Mouse (Mus musculus): ENCODE measurements around the gene Lrch4. TPM values are rescaled to one million over a fixed set of nuclear protein-coding genes. Genes with fewer than 3 reads are reported as not detected.
A peak's percentile ranks its signal among the peaks of the same experiment; 100 is the strongest.

The Lrch4 gene
- polyA plus RNA-seq, 1 experiment = 131 TPM

GRCm38 (mm10) chr5:137679726-137680125 is 50.8 kb downstream of the Lrch4 start:
- Histone ChIP-seq H3K4me1 (ENCODE audit: control insufficient read depth, insufficient read depth, low read length) (peaks cover 3% of the 10 kb centered on the region; the same call in 1 of the 2 replicates), H3K27ac (ENCODE audit: control insufficient read depth, insufficient read depth, low read depth, low read length) (no peak overlapping the region), H3K36me3 (ENCODE audit: control insufficient read depth, insufficient read depth, low read length) (no peaks in the 10 kb centered on the region), H3K4me3 (ENCODE audit: control insufficient read depth, low read depth, low read length) (no peak overlapping the region), H3K27me3 (ENCODE audit: control insufficient read depth, insufficient read depth, low read length) (no peaks in the 10 kb centered on the region)
- TF ChIP-seq CTCF (IDR thresholded peaks at IDR 0.05; ENCODE audit: control insufficient read depth, insufficient read depth, insufficient replicate concordance, low read depth, low read length) (no peak), POLR2A (IDR thresholded peaks at IDR 0.05; ENCODE audit: control insufficient read depth, low read depth, low read length) (no peak)

GRCm38 (mm10) chr5:137682526-137682925 is 53.6 kb downstream of the Lrch4 start:
- Histone ChIP-seq H3K4me1 (ENCODE audit: control insufficient read depth, insufficient read depth, low read length) (peaks cover 3% of the 10 kb centered on the region; the same call in 1 of the 2 replicates), H3K4me3 (ENCODE audit: control insufficient read depth, low read depth, low read length) (no peak overlapping the region), H3K36me3 (ENCODE audit: control insufficient read depth, insufficient read depth, low read length) (no peaks in the 10 kb centered on the region), H3K27me3 (ENCODE audit: control insufficient read depth, insufficient read depth, low read length) (no peaks in the 10 kb centered on the region), H3K27ac (ENCODE audit: control insufficient read depth, insufficient read depth, low read depth, low read length) (no peak overlapping the region)
- TF ChIP-seq CTCF (IDR thresholded peaks at IDR 0.05; ENCODE audit: control insufficient read depth, insufficient read depth, insufficient replicate concordance, low read depth, low read length) (no peak), POLR2A (IDR thresholded peaks at IDR 0.05; ENCODE audit: control insufficient read depth, low read depth, low read length) (no peak)

- Histone ChIP-seq H3K36me3 (ENCODE audit: control insufficient read depth, insufficient read depth, low read length) (no peaks in the 10 kb centered on the region), H3K4me1 (ENCODE audit: control insufficient read depth, insufficient read depth, low read length) (peaks cover 3% of the 10 kb centered on the region; the same call in 1 of the 2 replicates), H3K27me3 (ENCODE audit: control insufficient read depth, insufficient read depth, low read length) (no peaks in the 10 kb centered on the region), H3K27ac (ENCODE audit: control insufficient read depth, insufficient read depth, low read depth, low read length) (no peak overlapping the region), H3K4me3 (ENCODE audit: control insufficient read depth, low read depth, low read length) (peak overlapping the region; percentile 88)
- TF ChIP-seq POLR2A (IDR thresholded peaks at IDR 0.05; ENCODE audit: control insufficient read depth, low read depth, low read length) (no peak), CTCF (IDR thresholded peaks at IDR 0.05; ENCODE audit: control insufficient read depth, insufficient read depth, insufficient replicate concordance, low read depth, low read length) (no peak)
These were observed 54.7 kb downstream of the Lrch4 start for GRCm38 (mm10) chr5:137683388-137684293.

GRCm38 (mm10) chr5:137684294-137685123 is 55.6 kb downstream of the Lrch4 start, which contains the start of gene Agfg2:
TSS of gene Agfg2 (minus strand) at chr5:137684726.
- H3K4me3 ChIP-seq (ENCODE audit: control insufficient read depth, low read depth, low read length) = peak within 1 kb of the TSS; percentile 88
- H3K36me3 ChIP-seq (ENCODE audit: control insufficient read depth, insufficient read depth, low read length) = no peaks in the 10 kb centered on the region
- H3K27ac ChIP-seq (ENCODE audit: control insufficient read depth, insufficient read depth, low read depth, low read length) = no peak within 1 kb of the TSS; the same call in 1 of the 2 replicates
- peaks cover 3% of the 10 kb centered on the region; the same call in 1 of the 2 replicates for H3K4me1 ChIP-seq (ENCODE audit: control insufficient read depth, insufficient read depth, low read length)
- no peaks in the 10 kb centered on the region for H3K27me3 ChIP-seq (ENCODE audit: control insufficient read depth, insufficient read depth, low read length)
- no peak for TF ChIP-seq CTCF (IDR thresholded peaks at IDR 0.05; ENCODE audit: control insufficient read depth, insufficient read depth, insufficient replicate concordance, low read depth, low read length)
- peak; percentile 54 for TF ChIP-seq POLR2A (IDR thresholded peaks at IDR 0.05; ENCODE audit: control insufficient read depth, low read depth, low read length)

DNA sequence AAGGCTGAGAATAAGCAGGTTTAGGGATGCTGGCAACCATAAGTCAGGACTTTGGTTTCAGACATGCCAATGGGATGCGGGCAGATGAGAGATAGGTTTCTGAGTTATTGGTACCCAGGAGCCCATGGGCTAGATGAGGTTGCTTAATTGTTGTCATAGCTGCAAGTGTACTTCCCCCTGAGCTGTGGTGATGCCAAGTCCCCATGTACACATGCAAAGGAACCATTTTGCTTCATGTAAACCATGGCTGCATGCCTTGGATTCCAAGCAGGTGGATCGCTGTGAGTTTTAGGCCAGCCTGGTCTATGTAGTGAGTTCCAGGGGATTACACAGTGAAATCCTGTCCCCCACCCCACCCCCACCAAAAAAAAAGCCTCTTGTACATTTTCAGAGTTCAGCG is 56.7 kb downstream of the Lrch4 start:
- H3K4me1 ChIP-seq (ENCODE audit: control insufficient read depth, insufficient read depth, low read length) = peaks cover 3% of the 10 kb centered on the region; the same call in 1 of the 2 replicates
- H3K4me3 ChIP-seq (ENCODE audit: control insufficient read depth, low read depth, low read length) = no peak overlapping the region
- no peaks in the 10 kb centered on the region for H3K36me3 ChIP-seq (ENCODE audit: control insufficient read depth, insufficient read depth, low read length)
- no peak overlapping the region for H3K27ac ChIP-seq (ENCODE audit: control insufficient read depth, insufficient read depth, low read depth, low read length)
- TF ChIP-seq CTCF (IDR thresholded peaks at IDR 0.05; ENCODE audit: control insufficient read depth, insufficient read depth, insufficient replicate concordance, low read depth, low read length) (no peak), POLR2A (IDR thresholded peaks at IDR 0.05; ENCODE audit: control insufficient read depth, low read depth, low read length) (no peak)
- H3K27me3 ChIP-seq (ENCODE audit: control insufficient read depth, insufficient read depth, low read length) = no peaks in the 10 kb centered on the region

GRCm38 (mm10) chr5:137686127-137686790 is 57.3 kb downstream of the Lrch4 start:
- Histone ChIP-seq H3K27me3 (ENCODE audit: control insufficient read depth, insufficient read depth, low read length) (no peaks in the 10 kb centered on the region), H3K36me3 (ENCODE audit: control insufficient read depth, insufficient read depth, low read length) (no peaks in the 10 kb centered on the region), H3K27ac (ENCODE audit: control insufficient read depth, insufficient read depth, low read depth, low read length) (no peak overlapping the region), H3K4me1 (ENCODE audit: control insufficient read depth, insufficient read depth, low read length) (peaks cover 3% of the 10 kb centered on the region; the same call in 1 of the 2 replicates), H3K4me3 (ENCODE audit: control insufficient read depth, low read depth, low read length) (no peak overlapping the region)
- TF ChIP-seq CTCF (IDR thresholded peaks at IDR 0.05; ENCODE audit: control insufficient read depth, insufficient read depth, insufficient replicate concordance, low read depth, low read length) = no peak

Data from testis, adult 2 months (tissue).